Mouse (Mus musculus): ENCODE measurements around the gene Onecut1.

- TF ChIP-seq POLR2A (IDR thresholded peaks at IDR 0.05; ENCODE audit: borderline replicate concordance, low read depth, low read length), result no peak
- no peak for TF ChIP-seq CTCF (IDR thresholded peaks at IDR 0.05; ENCODE audit: low read depth, low read length)
These were observed 14.6 kb downstream of the Onecut1 start for GRCm38 (mm10) chr9:74876328-74876727.

Measured in bone marrow macrophage, adult 2 months (primary cell).